ENCODE assay signal across 18 mouse cellular contexts in genomic region chr1:127257005-127257404, GRCm38 (mm10). TPM values are rescaled to one million over a fixed set of nuclear protein-coding genes. Genes with fewer than 3 reads are reported as not detected.
A peak's percentile ranks its signal among the peaks of the same experiment; 100 is the strongest.
DNase-seq lines count a peak whose midpoint lies in the region; ATAC-seq and TF ChIP-seq lines count a peak whose summit lies in the region.
"Had no signal": no experiment of that assay in that cellular context is flagged by ENCODE, and none has a peak within 500 bp of the region (broad histone marks: within the 10 kb centered on the region; RNA-seq: fewer than 3 reads in every experiment).

No protein-coding gene starts in this region.

- H3K36me3 ChIP-seq in stomach, postnatal 0 days (ENCODE audit: control insufficient read depth, insufficient read depth, low read length) = no peaks in the 10 kb centered on the region

- no peak for TF ChIP-seq CTCF in stomach, postnatal 0 days (IDR thresholded peaks at IDR 0.05; ENCODE audit: low read depth)

- H3K9ac ChIP-seq in stomach, postnatal 0 days (ENCODE audit: low read length) = no peak overlapping the region
- H3K9ac ChIP-seq: limb, embryonic 13.5 days had no signal

- no peak overlapping the region for H3K4me3 ChIP-seq in stomach, postnatal 0 days (ENCODE audit: low read depth, low read length)
- H3K4me3 ChIP-seq: limb, embryonic 13.5 days had no signal

- WGBS in stomach, postnatal 0 days = 65% methylated on average over 8 of the region's 8 CpGs

- H3K9me3 ChIP-seq in stomach, postnatal 0 days (ENCODE audit: control insufficient read depth, low read length) = 0 out of 2 replicates have a peak, but pooled peaks cover 2% of the 10 kb centered on the region
- H3K9me3 ChIP-seq: limb, embryonic 13.5 days had no signal

- no peaks in the 10 kb centered on the region for H3K4me1 ChIP-seq in stomach, postnatal 0 days (replicated peaks; ENCODE audit: control insufficient read depth, insufficient read depth)

- H3K4me2 ChIP-seq in stomach, postnatal 0 days (replicated peaks; ENCODE audit: low read depth) = no peak overlapping the region
- H3K4me2 ChIP-seq: limb, embryonic 13.5 days had no signal

- H3K27me3 ChIP-seq in stomach, postnatal 0 days (ENCODE audit: control insufficient read depth, insufficient read depth, low read length) = no peaks in the 10 kb centered on the region
- H3K27me3 ChIP-seq: limb, embryonic 13.5 days; Patski had no signal

- H3K27ac ChIP-seq in stomach, postnatal 0 days (replicated peaks) = no peak overlapping the region
- H3K27ac ChIP-seq: limb, embryonic 13.5 days had no signal

- ATAC-seq in granulocyte monocyte progenitor cell, adult 5-6 weeks (replicated peaks; ENCODE audit: poor library complexity, severe bottlenecking) = peak; percentile 41
- ATAC-seq in stomach, postnatal 0 days (ENCODE audit: low FRiP score, low TSS enrichment) = peak; percentile 97
- ATAC-seq: forebrain, embryonic 16.5 days; hindbrain, embryonic 16.5 days; Patski had no signal

- no peak for TF ChIP-seq EP300 in stomach, postnatal 0 days (optimal IDR thresholded peaks at IDR 0.05)

- peak; percentile 63 to 72 for DNase-seq in lung, adult 18-20 months
- no peak for DNase-seq in lung, postnatal 14 days
- peak; percentile 24 for DNase-seq in lung, postnatal 10 days
- peak; percentile 80 for DNase-seq in stomach, postnatal 0 days (ENCODE audit: low spot score)
- DNase-seq in layer of hippocampus, postnatal 14 days (ENCODE audit: low spot score in 2 of 2) = no peak
- DNase-seq in frontal cortex, postnatal 36 days (ENCODE audit: low spot score in 2 of 2) = no peak
- DNase-seq in ovary, postnatal 14 days (ENCODE audit: low spot score) = no peak
- DNase-seq: cerebellum, adult 9-11 months; heart, postnatal 14 days; kidney, adult 8-10 months; midbrain, embryonic 14.5 days; right cerebral cortex, postnatal 25 days; thymus, postnatal 36 days had no signal

RNA-seq across cellular contexts. Expression of gene Mgat5, which starts 52.2 kb away (rescaled TPM):
- total RNA-seq in granulocyte monocyte progenitor cell, adult 5-6 weeks (2014; fragmentation: Nextera tagmentation) = 78.8 and 93.3 TPM in 2 replicates
- 80.5 and 82.1 TPM in 2 replicates for total RNA-seq in granulocyte monocyte progenitor cell, adult 5-6 weeks (2017)
- polyA plus RNA-seq in stomach, postnatal 0 days (2015; fragmentation: Nextera tagmentation; extraction: Ambion mirVana) = 2.0 and 2.2 TPM in 2 replicates
- total RNA-seq in layer of hippocampus, postnatal 14 days (2021) = 10 to 100 TPM; 52.8 to 58.8 TPM

Comparison
In these comparisons a context has a peak if more than half of its experiments do, and no peak if none do; other contexts are left out.
1. DNase-seq: peak in lung, adult 18-20 months (2 of 2), lung, postnatal 10 days (single experiment) and stomach, postnatal 0 days (single experiment); none in lung, postnatal 14 days (single experiment), layer of hippocampus, postnatal 14 days (0 of 2), frontal cortex, postnatal 36 days (0 of 2) and ovary, postnatal 14 days (single experiment).